Mouse (Mus musculus): ENCODE results near the gene Gm26938. TPM values are rescaled to one million over a fixed set of nuclear protein-coding genes. Genes with fewer than 3 reads are reported as not detected.

Gene Gm26938
- polyA plus RNA-seq, 1 experiment from 2014 or later: not detected

DNA sequence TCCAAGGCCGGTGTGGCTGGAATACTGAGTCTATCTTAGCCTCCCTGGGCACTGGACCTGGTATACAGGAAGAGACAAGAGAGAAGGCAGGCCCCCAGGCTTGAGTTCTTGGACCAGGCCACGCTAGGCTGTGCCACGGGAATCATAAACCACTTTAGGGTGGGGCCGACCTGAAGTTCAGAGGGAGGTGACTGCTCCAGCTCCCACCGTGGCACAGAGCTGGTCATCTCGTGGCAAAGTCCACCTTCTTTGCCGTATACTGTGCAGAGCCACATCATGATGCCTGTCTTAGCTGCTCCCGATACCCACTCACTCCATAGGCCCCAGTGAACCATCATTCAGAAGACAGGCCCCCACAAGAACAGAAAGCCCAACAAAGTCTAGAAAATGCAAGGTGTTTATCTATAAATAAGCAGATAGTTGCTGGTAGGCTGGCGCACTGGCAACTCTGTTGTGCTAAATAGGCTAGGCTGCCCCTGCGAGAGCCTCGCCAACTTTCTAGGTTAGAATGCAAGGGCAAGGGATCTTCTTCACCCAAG lies 21.6 kb downstream of the Gm26938 start:
- Histone ChIP-seq H3K79me2 (ENCODE audit: inconsistent target) (peaks cover 6% of the 10 kb centered on the region; the same call in 1 of the 2 replicates), H3K4me3 (ENCODE audit: inconsistent target) (no peak overlapping the region), H3K36me3 (ENCODE audit: inconsistent target) (peaks cover 19% of the 10 kb centered on the region), H3K27ac (no peak overlapping the region)
- 95% methylated on average over 8 of the region's 11 CpGs for WGBS (ENCODE audit: missing documents)

DNA sequence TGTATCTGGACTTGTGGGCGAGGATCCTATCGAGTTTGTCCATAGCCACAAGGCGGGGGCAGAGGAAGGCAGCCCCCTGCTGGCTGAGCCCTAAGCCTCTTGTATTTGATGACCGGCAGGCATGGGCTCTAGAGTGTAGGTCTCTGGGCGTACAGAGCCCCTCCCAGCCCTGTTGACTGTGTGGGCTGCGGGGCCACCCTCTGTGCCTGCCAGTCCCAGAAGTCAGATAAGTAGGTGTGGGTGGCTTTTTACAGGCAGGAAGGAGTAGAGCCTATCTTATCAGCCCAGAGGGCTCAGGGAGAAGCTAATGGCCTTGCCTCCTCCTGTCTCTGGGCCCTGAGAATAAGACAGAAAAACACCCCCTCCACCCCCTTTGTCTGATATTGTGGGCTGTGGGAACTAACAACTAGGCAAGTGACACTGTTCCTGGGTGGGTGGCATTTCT lies 22.1 kb downstream of the Gm26938 start:
- no peak overlapping the region for H3K27ac ChIP-seq
- H3K4me3 ChIP-seq (ENCODE audit: inconsistent target): no peak overlapping the region

DNA sequence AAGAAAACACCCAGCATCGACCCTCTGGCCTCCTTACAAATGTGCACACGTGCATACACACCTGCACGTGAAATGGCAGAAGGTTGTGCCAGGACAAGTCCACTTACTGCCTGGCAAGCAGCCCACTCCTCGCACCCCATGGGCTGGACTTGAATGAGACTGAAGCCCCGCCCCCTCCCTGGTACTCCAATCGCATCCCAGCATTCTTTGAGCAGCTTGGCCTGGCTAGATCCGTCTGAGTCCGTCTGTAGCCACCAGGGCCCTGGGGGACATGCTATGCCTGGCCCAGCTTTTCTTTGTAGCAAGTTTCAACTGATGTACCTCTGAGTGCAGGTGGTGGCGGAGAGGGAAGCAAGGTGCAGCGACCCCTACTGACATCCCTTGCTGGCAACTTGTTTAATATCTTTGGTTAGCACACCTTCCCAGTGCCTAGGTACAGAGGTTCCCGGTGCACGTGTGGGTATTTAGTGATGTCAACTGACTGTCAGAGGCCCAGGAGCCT lies 22.6 kb downstream of the Gm26938 start:
- Histone ChIP-seq H3K36me3 (ENCODE audit: inconsistent target) (peaks cover 21% of the 10 kb centered on the region), H3K79me2 (ENCODE audit: inconsistent target) (peaks cover 16% of the 10 kb centered on the region), H3K4me3 (ENCODE audit: inconsistent target) (no peak overlapping the region), H3K27ac (no peak overlapping the region)
- 25% methylated on average over 12 of the region's 12 CpGs for WGBS (ENCODE audit: missing documents)

More for the DNA sequence above, 22.1 kb downstream of the Gm26938 start:
- peaks cover 12% of the 10 kb centered on the region; the same call in 1 of the 2 replicates for H3K79me2 ChIP-seq (ENCODE audit: inconsistent target)
- WGBS (ENCODE audit: missing documents): 35% methylated on average over 4 of the region's 6 CpGs
- peaks cover 21% of the 10 kb centered on the region for H3K36me3 ChIP-seq (ENCODE audit: inconsistent target)

DNA sequence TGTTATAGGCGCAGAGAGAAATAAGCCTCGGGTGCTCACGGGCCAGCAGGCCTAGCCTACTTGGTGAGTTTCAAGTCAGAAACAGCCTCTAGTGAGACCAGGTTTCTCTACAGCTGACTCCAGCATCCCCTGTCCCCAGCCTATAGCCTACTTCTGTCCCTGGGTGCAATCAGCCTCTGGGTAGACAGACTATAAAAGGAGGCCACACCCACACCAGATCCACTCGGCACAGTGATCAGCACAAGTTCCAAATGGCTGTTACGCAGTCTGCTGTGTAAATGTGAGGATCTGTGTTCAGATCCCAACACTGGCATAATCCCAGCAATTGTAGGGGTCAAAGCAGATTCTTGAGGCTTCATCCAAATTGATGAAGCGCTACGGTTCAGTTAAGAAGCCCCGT lies 23.0 kb downstream of the Gm26938 start:
- 87% methylated on average over 8 of the region's 8 CpGs for WGBS (ENCODE audit: missing documents)
- H3K79me2 ChIP-seq (ENCODE audit: inconsistent target): peaks cover 21% of the 10 kb centered on the region
- peaks cover 22% of the 10 kb centered on the region for H3K36me3 ChIP-seq (ENCODE audit: inconsistent target)
- no peak overlapping the region for H3K27ac ChIP-seq
- H3K4me3 ChIP-seq (ENCODE audit: inconsistent target): no peak overlapping the region

DNA sequence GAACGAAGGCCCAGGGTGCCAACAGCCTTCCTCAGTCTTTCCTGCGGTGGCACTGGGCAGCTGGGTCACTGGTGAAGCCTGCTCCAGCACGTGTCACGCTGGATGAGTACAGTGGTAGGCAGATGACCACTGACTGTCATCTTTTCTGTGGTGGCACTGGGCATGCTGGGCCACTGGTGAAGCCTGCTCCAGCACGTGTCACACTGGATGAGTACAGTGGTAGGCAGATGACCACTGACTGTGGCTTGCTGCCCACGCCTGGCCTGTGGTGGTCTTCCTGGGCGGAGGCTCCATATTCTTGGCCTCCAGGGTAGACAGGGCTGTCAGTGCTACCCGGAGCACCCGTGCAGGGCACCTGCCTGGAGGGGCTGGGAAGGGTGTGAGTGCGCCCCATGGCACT lies 24.3 kb downstream of the Gm26938 start:
- WGBS (ENCODE audit: missing documents): 97% methylated on average over 10 of the region's 10 CpGs
- Histone ChIP-seq H3K36me3 (ENCODE audit: inconsistent target) (peaks cover 33% of the 10 kb centered on the region), H3K27ac (no peak overlapping the region), H3K4me3 (ENCODE audit: inconsistent target) (no peak overlapping the region), H3K79me2 (ENCODE audit: inconsistent target) (peaks cover 34% of the 10 kb centered on the region)

DNA sequence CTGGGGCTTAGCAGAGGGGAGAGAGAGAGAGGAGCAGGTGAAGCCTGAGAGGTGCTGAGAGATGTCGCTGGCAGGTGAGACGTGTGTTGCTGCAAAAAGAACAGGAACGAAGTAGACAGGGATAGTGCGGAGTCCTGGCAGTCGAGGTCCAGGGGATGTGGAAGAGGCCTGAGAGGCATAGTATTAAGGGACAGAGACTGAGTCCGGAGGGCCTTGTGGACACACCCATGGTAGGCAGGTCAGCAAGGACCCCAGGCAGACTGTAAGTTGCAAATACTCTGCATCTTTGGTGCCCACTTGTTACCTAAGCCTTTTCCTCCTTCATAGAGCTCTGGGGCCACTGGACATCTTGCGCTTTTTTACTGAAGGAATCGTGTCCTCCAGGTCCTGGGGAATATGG lies 25.0 kb downstream of the Gm26938 start:
- WGBS (ENCODE audit: missing documents): 97% methylated on average over 8 of the region's 8 CpGs
- Histone ChIP-seq H3K4me3 (ENCODE audit: inconsistent target) (no peak overlapping the region), H3K27ac (no peak overlapping the region), H3K36me3 (ENCODE audit: inconsistent target) (peaks cover 36% of the 10 kb centered on the region), H3K79me2 (ENCODE audit: inconsistent target) (peaks cover 41% of the 10 kb centered on the region)

DNA sequence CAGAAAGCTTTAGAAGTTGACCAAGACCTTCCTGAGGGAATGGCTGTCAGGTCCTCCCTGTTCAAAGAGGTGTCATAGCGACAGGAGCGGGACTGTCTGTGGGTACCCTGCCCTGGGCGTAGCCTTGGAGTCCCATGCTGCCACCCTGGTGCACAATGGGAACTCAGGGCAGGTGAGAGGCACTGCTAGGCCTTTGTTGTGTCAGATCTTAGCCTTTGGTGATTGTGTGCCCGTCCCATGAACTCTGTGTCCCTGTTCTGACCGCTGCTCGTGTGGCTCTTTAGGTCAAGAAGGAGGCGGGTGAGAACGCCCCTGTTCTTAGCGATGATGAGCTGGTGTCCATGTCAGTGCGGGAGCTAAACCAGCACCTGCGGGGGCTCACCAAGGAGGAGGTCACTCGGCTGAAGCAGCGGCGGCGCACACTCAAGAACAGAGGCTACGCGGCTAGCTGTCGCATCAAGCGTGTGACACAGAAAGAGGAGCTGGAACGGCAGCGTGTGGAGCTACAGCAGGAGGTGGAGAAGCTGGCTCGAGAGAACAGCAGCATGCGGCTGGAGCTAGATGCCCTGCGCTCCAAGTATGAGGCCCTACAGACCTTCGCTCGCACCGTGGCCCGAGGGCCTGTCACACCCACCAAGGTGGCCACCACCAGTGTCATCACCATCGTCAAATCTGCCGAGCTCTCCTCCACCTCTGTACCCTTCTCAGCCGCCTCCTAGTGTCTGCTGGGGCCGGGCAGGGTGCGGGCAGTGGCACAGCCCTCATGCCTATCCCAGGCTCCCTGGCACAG lies 26.2 kb downstream of the Gm26938 start:
- 97% methylated on average over 31 of the region's 33 CpGs for WGBS (ENCODE audit: missing documents)
- peaks cover 53% of the 10 kb centered on the region for H3K79me2 ChIP-seq (ENCODE audit: inconsistent target)
- no peak overlapping the region for H3K27ac ChIP-seq
- H3K4me3 ChIP-seq (ENCODE audit: inconsistent target): no peak overlapping the region
- peaks cover 36% of the 10 kb centered on the region for H3K36me3 ChIP-seq (ENCODE audit: inconsistent target)

DNA sequence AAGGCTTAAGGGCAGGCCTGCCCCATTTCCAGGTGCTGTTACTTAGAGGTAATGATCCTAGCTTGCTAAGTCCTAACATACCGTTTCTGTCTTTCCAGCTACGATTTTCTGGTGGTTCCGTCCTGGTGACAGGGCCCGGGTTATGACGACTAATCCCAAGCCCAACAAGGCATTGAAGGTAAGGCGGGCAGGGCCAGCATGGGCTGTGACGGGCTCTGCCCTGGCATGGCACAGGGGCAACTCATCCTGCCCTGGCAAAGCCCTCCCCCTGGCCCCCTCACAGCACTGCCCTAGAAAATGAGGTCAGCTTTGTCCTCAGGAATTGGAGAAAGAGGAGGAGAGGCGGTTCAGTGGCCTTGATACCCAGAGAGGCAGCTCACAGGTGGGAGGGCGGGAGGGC lies 27.2 kb downstream of the Gm26938 start:
- WGBS (ENCODE audit: missing documents): 97% methylated on average over 6 of the region's 9 CpGs
- peaks cover 62% of the 10 kb centered on the region for H3K79me2 ChIP-seq (ENCODE audit: inconsistent target)
- no peak overlapping the region for H3K27ac ChIP-seq
- H3K36me3 ChIP-seq (ENCODE audit: inconsistent target): peaks cover 36% of the 10 kb centered on the region
- H3K4me3 ChIP-seq (ENCODE audit: inconsistent target): no peak overlapping the region

DNA sequence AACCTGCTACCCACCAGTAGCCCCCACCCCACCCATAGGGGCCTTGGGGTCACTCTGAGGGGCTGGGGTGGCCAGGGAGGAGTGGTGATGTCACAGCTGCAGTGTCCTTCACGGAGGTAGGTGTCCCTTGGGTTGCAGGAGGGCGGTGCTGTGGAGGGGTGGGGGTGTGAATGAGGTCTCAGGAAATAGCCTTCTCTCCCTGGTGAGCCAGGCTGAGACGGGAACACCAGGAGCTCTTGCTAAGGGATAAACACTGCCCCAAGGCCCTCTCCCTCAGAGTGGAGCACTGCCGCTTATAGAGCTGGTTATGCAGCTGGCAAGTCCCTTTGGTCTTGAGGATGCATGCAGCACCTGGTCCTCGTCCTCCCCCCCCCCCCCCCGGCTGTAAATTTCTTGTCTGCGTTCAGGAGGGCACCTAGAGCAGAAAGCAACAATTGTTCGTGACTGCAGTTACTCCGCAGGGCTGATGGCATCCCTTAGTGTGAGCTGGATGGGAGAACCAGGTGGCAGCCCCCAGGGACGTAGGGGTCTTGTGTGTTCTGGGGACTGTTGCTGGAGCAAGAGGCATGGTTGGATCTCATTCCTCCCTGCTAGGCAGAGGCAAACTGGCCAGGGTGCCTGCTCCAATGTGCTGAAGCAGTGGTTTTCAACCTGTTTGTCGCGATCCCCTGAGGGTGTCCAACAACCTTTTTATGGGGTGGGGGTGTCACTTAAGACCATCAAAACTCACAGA lies 27.9 kb downstream of the Gm26938 start:
- Histone ChIP-seq H3K4me3 (ENCODE audit: inconsistent target) (no peak overlapping the region), H3K27ac (no peak overlapping the region), H3K79me2 (ENCODE audit: inconsistent target) (peaks cover 69% of the 10 kb centered on the region), H3K36me3 (ENCODE audit: inconsistent target) (peaks cover 36% of the 10 kb centered on the region)
- 93% methylated on average over 11 of the region's 12 CpGs for whole genome bisulfite sequencing (ENCODE audit: missing documents)

DNA sequence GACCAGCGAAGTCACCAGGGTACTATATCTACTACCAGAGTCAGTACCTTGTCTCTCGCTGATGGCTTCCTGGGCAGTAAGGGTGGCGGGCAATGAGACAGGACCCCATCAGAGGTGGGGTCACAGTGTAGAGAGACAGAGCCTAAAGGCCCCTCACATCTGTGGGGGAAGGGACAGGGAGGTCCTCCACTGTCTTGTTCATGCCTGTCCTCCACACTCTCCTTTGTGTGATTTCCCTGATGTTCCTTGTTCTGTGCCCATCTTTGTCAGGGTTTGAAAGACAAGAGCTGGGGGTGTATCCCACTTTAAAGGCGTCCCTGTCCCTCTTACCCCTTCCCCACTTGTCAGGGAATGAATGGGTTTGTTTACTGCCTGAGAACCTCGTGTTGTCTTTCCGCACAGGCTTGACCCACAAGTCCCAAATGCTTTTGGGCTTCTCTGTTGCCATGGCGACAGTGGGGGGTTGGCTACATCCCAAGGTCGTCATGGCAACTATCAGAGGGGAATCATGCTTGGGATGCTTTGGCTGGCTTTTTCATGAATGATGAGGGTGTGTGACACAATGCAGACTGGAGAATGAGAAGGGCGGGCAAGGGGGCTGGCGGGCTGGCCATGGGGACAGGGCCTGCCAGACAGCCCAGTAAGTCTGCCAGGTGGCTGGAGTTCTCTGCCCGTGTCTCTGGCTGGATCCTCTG lies 28.6 kb downstream of the Gm26938 start:
- no peak overlapping the region for H3K27ac ChIP-seq
- no peak overlapping the region for H3K4me3 ChIP-seq (ENCODE audit: inconsistent target)
- peaks cover 36% of the 10 kb centered on the region for H3K36me3 ChIP-seq (ENCODE audit: inconsistent target)
- 89% methylated on average over 11 of the region's 11 CpGs for WGBS (ENCODE audit: missing documents)
- peaks cover 77% of the 10 kb centered on the region for H3K79me2 ChIP-seq (ENCODE audit: inconsistent target)

DNA sequence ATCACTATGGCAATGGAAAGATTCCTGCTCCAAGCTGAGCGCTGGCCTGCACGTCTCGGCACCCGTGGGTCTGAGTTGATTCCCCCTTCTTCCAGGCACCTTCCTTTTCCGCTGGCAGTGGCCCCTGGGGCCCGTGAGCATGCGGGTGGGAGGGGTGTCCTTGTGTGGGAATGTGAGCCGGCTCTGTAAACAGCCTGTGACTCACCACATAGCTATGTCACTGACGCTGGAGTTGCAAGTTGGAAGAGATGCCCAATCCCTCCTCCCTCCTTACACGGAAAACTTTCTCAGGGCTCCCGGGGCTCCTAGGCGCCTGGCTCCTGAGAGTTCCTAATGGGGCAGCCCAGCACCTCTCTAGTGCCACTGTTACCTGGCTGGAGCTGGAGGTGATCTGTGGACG lies 29.3 kb downstream of the Gm26938 start:
- no peak overlapping the region for H3K4me3 ChIP-seq (ENCODE audit: inconsistent target)
- H3K36me3 ChIP-seq (ENCODE audit: inconsistent target): peaks cover 36% of the 10 kb centered on the region
- WGBS (ENCODE audit: missing documents): 55% methylated on average over 13 of the region's 13 CpGs
- no peak overlapping the region for H3K27ac ChIP-seq
- peaks cover 84% of the 10 kb centered on the region for H3K79me2 ChIP-seq (ENCODE audit: inconsistent target)

DNA sequence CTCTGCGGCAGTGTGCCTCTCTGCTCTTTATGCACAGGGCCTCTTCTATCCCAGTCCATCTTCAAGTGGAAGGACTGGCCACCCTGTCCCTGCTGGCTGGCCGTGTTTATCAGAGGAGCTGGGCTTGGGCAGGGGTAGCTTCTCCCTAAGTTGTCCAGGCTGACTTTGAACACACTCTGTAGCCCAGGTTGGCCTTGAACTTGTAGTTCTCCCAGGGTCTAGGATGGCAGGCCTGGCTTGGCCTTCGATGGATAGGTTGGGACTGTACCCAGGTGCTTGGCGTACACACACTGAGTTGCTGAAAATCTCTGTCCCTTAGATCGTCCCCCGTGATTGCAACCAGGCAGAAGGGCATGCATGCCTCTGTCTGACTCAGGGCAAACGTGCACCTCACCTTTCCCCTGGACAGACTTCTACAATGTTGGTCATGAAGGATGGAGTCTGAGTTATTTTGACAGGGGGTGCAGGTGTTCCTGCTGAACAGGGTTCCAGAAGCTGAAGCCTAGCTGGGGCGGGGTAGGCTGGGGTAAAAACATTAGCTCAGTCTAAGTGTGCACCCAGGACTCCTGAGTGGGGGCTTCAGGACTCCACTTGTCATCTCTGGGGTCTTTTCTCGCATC lies 30.1 kb downstream of the Gm26938 start:
- Histone ChIP-seq H3K36me3 (ENCODE audit: inconsistent target) (peaks cover 32% of the 10 kb centered on the region), H3K79me2 (ENCODE audit: inconsistent target) (peaks cover 86% of the 10 kb centered on the region), H3K27ac (no peak overlapping the region), H3K4me3 (ENCODE audit: inconsistent target) (no peak overlapping the region)
- 85% methylated on average over 9 of the region's 9 CpGs for WGBS (ENCODE audit: missing documents)

DNA sequence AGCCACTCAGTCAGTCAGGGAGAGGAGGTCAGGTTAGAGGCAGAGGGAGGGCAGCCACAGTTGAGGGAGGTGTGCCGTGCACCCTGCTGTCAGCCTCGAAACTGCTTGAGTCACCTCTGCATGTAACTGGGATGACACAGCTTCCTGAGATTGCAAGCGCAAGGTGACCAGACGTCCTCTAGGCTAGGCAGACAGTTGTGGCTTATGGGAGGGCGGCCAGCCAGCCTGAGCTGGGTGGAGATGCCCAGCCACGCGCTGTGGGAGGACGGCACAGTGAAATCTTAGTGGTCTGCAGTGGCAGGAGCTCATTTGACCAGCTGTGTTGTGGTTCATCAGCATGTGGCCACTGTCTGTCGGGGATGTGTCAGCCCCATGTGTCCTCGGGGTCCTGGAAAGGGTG lies 31.3 kb downstream of the Gm26938 start:
- Histone ChIP-seq H3K36me3 (ENCODE audit: inconsistent target) (peaks cover 20% of the 10 kb centered on the region), H3K4me3 (ENCODE audit: inconsistent target) (no peak overlapping the region), H3K79me2 (ENCODE audit: inconsistent target) (peaks cover 82% of the 10 kb centered on the region), H3K27ac (no peak overlapping the region)
- 4% methylated on average over 10 of the region's 10 CpGs for WGBS (ENCODE audit: missing documents)

DNA sequence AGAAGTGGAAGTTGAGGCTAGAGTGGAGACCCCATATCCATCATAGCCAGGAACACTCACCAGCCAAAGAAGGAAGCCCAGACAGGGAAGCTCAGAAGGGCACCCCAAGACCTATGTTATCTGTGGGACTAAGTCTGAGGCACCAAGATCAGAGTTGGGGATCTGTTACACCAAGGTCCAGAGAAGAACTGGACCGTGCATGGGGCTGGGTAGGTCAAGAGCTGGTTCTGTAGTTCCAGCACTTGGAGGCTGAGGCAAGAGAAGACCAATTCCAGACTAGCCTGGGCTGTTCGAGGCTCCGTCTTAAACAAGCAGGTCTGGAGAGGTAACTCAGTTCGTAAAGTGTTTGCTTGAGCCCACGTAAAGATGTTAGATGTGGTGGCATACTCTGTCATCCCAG lies 32.1 kb downstream of the Gm26938 start:
- Histone ChIP-seq H3K4me3 (ENCODE audit: inconsistent target) (peak overlapping the region; percentile 83; the same call in 1 of the 2 replicates), H3K79me2 (ENCODE audit: inconsistent target) (peaks cover 75% of the 10 kb centered on the region), H3K36me3 (ENCODE audit: inconsistent target) (peaks cover 15% of the 10 kb centered on the region; the same call in 1 of the 2 replicates), H3K27ac (peak overlapping the region; percentile 72)
- 77% methylated on average over 5 of the region's 5 CpGs for WGBS (ENCODE audit: missing documents)

Measured in macrophage (primary cell).